Comparison of ENCODE assay signal across 9 mouse cellular contexts in genomic region chr4:150280459-150280858, GRCm38 (mm10). TPM values are rescaled to one million over a fixed set of nuclear protein-coding genes. Genes with fewer than 3 reads are reported as not detected.
DNase-seq lines count a peak whose midpoint lies in the region; ATAC-seq and TF ChIP-seq lines count a peak whose summit lies in the region.
"Had no signal": no experiment of that assay in that cellular context is flagged by ENCODE, and none has a peak within 500 bp of the region (broad histone marks: within the 10 kb centered on the region; RNA-seq: fewer than 3 reads in every experiment).

No protein-coding gene starts in this region.

- no peak for TF ChIP-seq CTCF in heart, adult 2 months (IDR thresholded peaks at IDR 0.05)
- TF ChIP-seq CTCF in heart, postnatal 0 days (IDR thresholded peaks at IDR 0.05; ENCODE audit: low read depth), result no peak

- peak overlapping the region; percentile 94 for H3K4me3 ChIP-seq in heart, adult 2 months
- H3K4me3 ChIP-seq in heart, postnatal 0 days (ENCODE audit: low read depth, low read length), result peak overlapping the region; percentile 90
- H3K4me3 ChIP-seq in midbrain, embryonic 10.5 days, result peak overlapping the region; percentile 97

- intact Hi-C loops in heart, adult 2 months (cut with DNase I), result no loop called here
- intact Hi-C loops in heart, postnatal 25 days (cut with DNase I), result loop anchor here (5.0 kb wide), 1 partner anchor 47 kb away; no protein-coding TSS in a partner anchor

- H3K79me2 ChIP-seq in heart, adult 2 months (replicated peaks; ENCODE audit: control insufficient read depth, insufficient read depth, low read length), result no peaks in the 10 kb centered on the region

- TF ChIP-seq POLR2A in heart, adult 2 months (IDR thresholded peaks at IDR 0.05; ENCODE audit: insufficient read depth, low read depth, low read length), result no peak

- no peak for TF ChIP-seq EP300 in heart, adult 2 months (IDR thresholded peaks at IDR 0.05; ENCODE audit: insufficient read depth, low read depth, low read length)
- no peak for TF ChIP-seq EP300 in heart, postnatal 0 days (IDR thresholded peaks at IDR 0.05; ENCODE audit: low read depth)

- H3K36me3 ChIP-seq in heart, adult 2 months (ENCODE audit: control insufficient read depth, insufficient read depth, low read length), result peaks cover 2% of the 10 kb centered on the region; the same call in 1 of the 2 replicates
- H3K36me3 ChIP-seq in heart, postnatal 0 days (replicated peaks; ENCODE audit: control insufficient read depth, insufficient read depth, low read length), result no peaks in the 10 kb centered on the region
- no peaks in the 10 kb centered on the region for H3K36me3 ChIP-seq in midbrain, embryonic 10.5 days

- peak overlapping the region; percentile 91 for H3K27ac ChIP-seq in heart, adult 2 months
- peak overlapping the region; percentile 95 for H3K27ac ChIP-seq in heart, postnatal 0 days (ENCODE audit: low read depth)
- peak overlapping the region; percentile 98 for H3K27ac ChIP-seq in midbrain, embryonic 10.5 days (replicated peaks)

- H3K4me2 ChIP-seq in heart, postnatal 0 days (ENCODE audit: low read depth, low read length), result peak overlapping the region; percentile 63

- H3K9me3 ChIP-seq in heart, postnatal 0 days (replicated peaks; ENCODE audit: control insufficient read depth, low read length), result no peaks in the 10 kb centered on the region
- H3K9me3 ChIP-seq in midbrain, embryonic 10.5 days (replicated peaks), result no peaks in the 10 kb centered on the region

- H3K9ac ChIP-seq in heart, adult 2 months (ENCODE audit: low read depth, low read length), result no peak overlapping the region
- peak overlapping the region; percentile 69; the same call in 1 of the 2 replicates for H3K9ac ChIP-seq in heart, postnatal 0 days (replicated peaks; ENCODE audit: low read depth, low read length)

- no peak for ATAC-seq in heart, postnatal 0 days (ENCODE audit: insufficient read depth, low read depth)
- no peak for ATAC-seq in megakaryocyte-erythroid progenitor cell, adult 5-6 weeks (replicated peaks; ENCODE audit: low FRiP score, low TSS enrichment, poor library complexity, severe bottlenecking)
- no peak for ATAC-seq in megakaryocyte progenitor cell, adult 5-6 weeks (replicated peaks; ENCODE audit: poor library complexity)

- WGBS in heart, adult 2 months, result 73% methylated on average over 4 of the region's 4 CpGs
- 61% methylated on average over 4 of the region's 4 CpGs for WGBS in heart, postnatal 0 days
- WGBS in midbrain, embryonic 10.5 days, result 51% methylated on average over 4 of the region's 4 CpGs

- no peaks in the 10 kb centered on the region for H3K27me3 ChIP-seq in heart, adult 2 months (ENCODE audit: control insufficient read depth, insufficient read depth, low read length)
- no peaks in the 10 kb centered on the region for H3K27me3 ChIP-seq in heart, postnatal 0 days (ENCODE audit: control insufficient read depth, insufficient read depth, low read length)
- H3K27me3 ChIP-seq in midbrain, embryonic 10.5 days (ENCODE audit: low read depth, poor library complexity, severe bottlenecking), result no peaks in the 10 kb centered on the region
- H3K27me3 ChIP-seq: Patski had no signal

- DNase-seq in heart, adult 2 months, result no peak
- no peak for DNase-seq in heart, postnatal 25 days (ENCODE audit: low spot score)
- DNase-seq in NIH3T3 (ENCODE audit: low read depth), result peak; percentile 25
- no peak for DNase-seq in heart, postnatal 0 days (ENCODE audit: low spot score)
- DNase-seq in midbrain, embryonic 10.5 days (ENCODE audit: low spot score), result no peak
- DNase-seq in thymus, adult 18-20 months, result no peak

- H3K4me1 ChIP-seq in heart, adult 2 months (ENCODE audit: control insufficient read depth, insufficient read depth, low read length), result peaks cover 3% of the 10 kb centered on the region
- H3K4me1 ChIP-seq in heart, postnatal 0 days (ENCODE audit: control insufficient read depth, insufficient read depth), result peaks cover 12% of the 10 kb centered on the region
- peaks cover 30% of the 10 kb centered on the region for H3K4me1 ChIP-seq in midbrain, embryonic 10.5 days

RNA-seq across cellular contexts. Expression of gene Rere, which starts 1.0 kb away (rescaled TPM):
- total RNA-seq in heart, adult 2 months (2021), result 10 to 100 TPM; 39.0 to 46.4 TPM
- 16.2 and 19.3 TPM in 2 replicates for polyA plus RNA-seq in heart, adult 2 months (2012; rRNA removed)
- 10 to 100 TPM; 37.8 to 51.5 TPM for total RNA-seq in heart, postnatal 25 days (2021)
- total RNA-seq in heart, postnatal 0 days (2014; rRNA removed; ENCODE audit: low replicate concordance), result 13.9 and 17.9 TPM in 2 replicates
- 11.9 and 14.6 TPM in 2 replicates for polyA plus RNA-seq in heart, postnatal 0 days (2015; fragmentation: Nextera tagmentation; extraction: Ambion mirVana)
- polyA plus RNA-seq in midbrain, embryonic 10.5 days (2016; fragmentation: Nextera tagmentation; extraction: Ambion mirVana), result 24.5 and 30.7 TPM in 2 replicates
- total RNA-seq in megakaryocyte-erythroid progenitor cell, adult 5-6 weeks (2014; fragmentation: Nextera tagmentation), result 36.1 and 47.6 TPM in 2 replicates
- total RNA-seq in megakaryocyte-erythroid progenitor cell, adult 5-6 weeks (2017), result 7.7 and 17.1 TPM in 2 replicates
- 49.5 TPM in 2 replicates for total RNA-seq in megakaryocyte progenitor cell, adult 5-6 weeks (2015)
- total RNA-seq in megakaryocyte progenitor cell, adult 5-6 weeks (2017), result 13.8 and 23.8 TPM in 2 replicates

RNA-seq across cellular contexts. Expression of gene Eno1, which starts 43.9 kb away (rescaled TPM):
- total RNA-seq in heart, adult 2 months (2021), result 100 to 1,000 TPM; 111 to 113 TPM
- polyA plus RNA-seq in heart, adult 2 months (2012; rRNA removed), result 179 and 246 TPM in 2 replicates
- 100 to 1,000 TPM; 119 to 136 TPM for total RNA-seq in heart, postnatal 25 days (2021)
- total RNA-seq in heart, postnatal 0 days (2014; rRNA removed; ENCODE audit: low replicate concordance), result 525 and 625 TPM in 2 replicates
- polyA plus RNA-seq in heart, postnatal 0 days (2015; fragmentation: Nextera tagmentation; extraction: Ambion mirVana), result 999 and 1,074 TPM in 2 replicates
- 2,531 and 3,331 TPM in 2 replicates for polyA plus RNA-seq in midbrain, embryonic 10.5 days (2016; fragmentation: Nextera tagmentation; extraction: Ambion mirVana)
- 203 and 216 TPM in 2 replicates for total RNA-seq in megakaryocyte-erythroid progenitor cell, adult 5-6 weeks (2014; fragmentation: Nextera tagmentation)
- 136 and 155 TPM in 2 replicates for total RNA-seq in megakaryocyte-erythroid progenitor cell, adult 5-6 weeks (2017)
- 336 and 338 TPM in 2 replicates for total RNA-seq in megakaryocyte progenitor cell, adult 5-6 weeks (2015)
- 357 and 368 TPM in 2 replicates for total RNA-seq in megakaryocyte progenitor cell, adult 5-6 weeks (2017)
